Mouse (Mus musculus) liver, adult 2 months (tissue): ENCODE measurements around the gene Armh2.

ENCODE experiments used
- CTCF ChIP-seq: fragments of 200-500 bp; IDR thresholded peaks from 2 replicates; pipeline ENCODE4 v1.5.1; 2011; ENCODE audit warnings: low read depth, low read length, control low read depth
- POLR2A ChIP-seq: fragments of 200-500 bp; IDR thresholded peaks from 2 replicates; pipeline ENCODE4 v1.6.1; 2011; ENCODE audit warnings: low read length, control low read depth; ENCODE audit not compliant: insufficient read depth; ENCODE audit errors: extremely low read depth

DNA sequence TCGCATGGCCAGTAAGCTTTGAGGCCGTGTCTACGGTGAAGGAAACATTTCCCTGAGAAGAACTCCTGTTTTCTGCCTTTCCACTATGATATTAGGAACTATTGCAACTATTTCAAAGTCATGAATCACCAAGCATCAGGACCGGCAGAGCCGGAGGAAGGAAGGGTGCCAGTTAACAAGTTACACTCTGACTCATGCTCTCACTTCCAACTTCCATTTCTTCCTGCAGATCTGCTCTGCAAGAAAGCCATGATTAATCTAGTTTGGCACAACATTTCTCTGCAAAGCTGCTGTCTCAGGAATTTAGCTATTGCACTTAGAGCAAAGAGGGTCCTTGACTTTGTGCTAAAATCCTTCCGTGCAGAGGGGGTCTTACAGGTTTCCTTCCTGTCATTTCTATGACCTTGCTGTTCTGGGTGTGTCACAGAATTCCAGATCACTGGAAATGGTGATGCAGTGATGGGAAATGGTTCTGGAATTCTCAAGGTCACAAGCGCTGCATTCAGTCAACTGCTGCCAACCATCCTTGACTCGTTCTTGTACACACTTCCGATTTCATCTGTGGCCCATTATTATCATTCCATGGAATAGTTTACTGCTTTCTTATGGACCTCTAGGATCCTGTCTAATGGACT lies 51.5 kb downstream of the Armh2 start:
- TF ChIP-seq CTCF: no peak
- TF ChIP-seq POLR2A: no peak
